Mouse (Mus musculus) gastrocnemius, adult 18-20 months (tissue): ENCODE results near the gene March9. TPM values are rescaled to one million over a fixed set of nuclear protein-coding genes. Genes with fewer than 3 reads are reported as not detected.
"Not testable (repeated sequence)": the region's sequence is repeated elsewhere in the genome, so short reads cannot be mapped to it uniquely, and the experiment has no call there.

Source experiments
- DNase-seq: peaks from one replicate; pipeline ENCODE4 v3.0.0; 2021; ENCODE audit warnings: low spot score
- total RNA-seq, 2 experiments: library from RNA; stranded (reverse); gene quantifications; 2 replicates each; pipeline ENCODE4 v1.2.3; 2021

March9 gene
- total RNA-seq, 2 experiments from 2014 or later: 0.39 to 1.0 TPM

GRCm38 (mm10) chr10:127063239-127063872 lies 3.4 kb upstream of the March9 start, which contains the start of gene Cdk4:
TSS of gene Cdk4 (plus strand) at chr10:127063534.
- peak; percentile 97 for DNase-seq

- no peak for DNase-seq
These were observed 2.5 kb upstream of the March9 start for GRCm38 (mm10) chr10:127062503-127062902.

- DNase-seq: not testable (repeated sequence)
These were observed 2.1 kb upstream of the March9 start for GRCm38 (mm10) chr10:127062101-127062500.

GRCm38 (mm10) chr10:127061513-127061912 lies 1.5 kb upstream of the March9 start:
- no peak for DNase-seq

GRCm38 (mm10) chr10:127061085-127061484 lies 1.1 kb upstream of the March9 start:
- no peak for DNase-seq

GRCm38 (mm10) chr10:127059174-127059967 lies 613 bp downstream of the March9 start:
- no peak for DNase-seq

- DNase-seq: no peak
These were observed 1.3 kb downstream of the March9 start for GRCm38 (mm10) chr10:127058708-127059107.

GRCm38 (mm10) chr10:127058161-127058560 lies 1.8 kb downstream of the March9 start:
- peak; percentile 74 for DNase-seq

GRCm38 (mm10) chr10:127056490-127056889 lies 3.5 kb downstream of the March9 start:
- DNase-seq: no peak

- no peak for DNase-seq
These were observed 4.6 kb downstream of the March9 start for GRCm38 (mm10) chr10:127055406-127055805.

GRCm38 (mm10) chr10:127054646-127055045 lies 5.3 kb downstream of the March9 start:
- no peak for DNase-seq

- no peak for DNase-seq
These were observed 9.9 kb downstream of the March9 start for GRCm38 (mm10) chr10:127050119-127050474.

- no peak for DNase-seq
These were observed 10.4 kb downstream of the March9 start for GRCm38 (mm10) chr10:127049395-127050118.

- DNase-seq: no peak
These were observed 11.2 kb downstream of the March9 start for GRCm38 (mm10) chr10:127048608-127049394.

GRCm38 (mm10) chr10:127047954-127048353 lies 12.0 kb downstream of the March9 start, which contains the start of gene Cyp27b1:
TSS of gene Cyp27b1 (plus strand) at chr10:127048250.
- DNase-seq: no peak

- DNase-seq: no peak
These were observed 16.8 kb downstream of the March9 start for GRCm38 (mm10) chr10:127043187-127043586.

GRCm38 (mm10) chr10:127042468-127043115 lies 17.4 kb downstream of the March9 start:
- no peak for DNase-seq

- peak; percentile 87 for DNase-seq
These were observed 18.1 kb downstream of the March9 start for GRCm38 (mm10) chr10:127041774-127042338.

GRCm38 (mm10) chr10:127041274-127041766 lies 18.7 kb downstream of the March9 start, which contains the start of the genes Mettl1 and Eef1akmt3:
TSS of gene Mettl1 (plus strand) at chr10:127041414.
TSS of gene Eef1akmt3 (minus strand) at chr10:127041513.
- DNase-seq: no peak
